Mouse (Mus musculus) liver, embryonic 11.5 days (tissue): ENCODE results near the gene Ap1m1. TPM values are rescaled to one million over a fixed set of nuclear protein-coding genes. Genes with fewer than 3 reads are reported as not detected.
A peak's percentile ranks its signal among the peaks of the same experiment; 100 is the strongest.

Experiments used
- ATAC-seq: fragments of 200-750 bp; cut with Nextera tagmentation; replicated peaks from 2 replicates; pipeline ENCODE4 v1.8.0; 2017; ENCODE audit warnings: moderate number of reproducible peaks, mild to moderate bottlenecking, moderate TSS enrichment, moderate library complexity; ENCODE audit not compliant: low FRiP score
- DNase-seq: peaks from one replicate; pipeline ENCODE4 v3.0.0-alpha.2; 2017; ENCODE audit warnings: low spot score
- H3K27ac ChIP-seq: fragments of 300-500 bp; sonication (generic); 2 replicates; pipeline ENCODE4 v1.5.1; 2014; ENCODE audit warnings: mild to moderate bottlenecking, low read depth, low read length, control low read depth
- H3K27me3 ChIP-seq: fragments of 300-500 bp; sonication (generic); replicated peaks from 2 replicates; pipeline ENCODE4 v1.6.1; 2014; ENCODE audit warnings: low read length, mixed read lengths; ENCODE audit not compliant: control insufficient read depth, insufficient read depth
- H3K36me3 ChIP-seq: fragments of 300-500 bp; sonication (generic); 2 replicates; pipeline ENCODE4 v1.6.1; 2014; ENCODE audit warnings: mild to moderate bottlenecking, low read length, moderate library complexity, mixed read lengths; ENCODE audit not compliant: control insufficient read depth, insufficient read depth
- H3K4me1 ChIP-seq: fragments of 300-500 bp; sonication (generic); replicated peaks from 2 replicates; pipeline ENCODE4 v1.6.1; 2014; ENCODE audit warnings: low read length, mixed read lengths; ENCODE audit not compliant: control insufficient read depth, insufficient read depth
- H3K4me2 ChIP-seq: fragments of 300-500 bp; sonication (generic); 2 replicates; pipeline ENCODE4 v1.6.1; 2014; ENCODE audit warnings: mild to moderate bottlenecking, control low read depth, moderate library complexity
- H3K4me3 ChIP-seq: fragments of 300-500 bp; sonication (generic); 2 replicates; pipeline ENCODE4 v1.5.1; 2014; ENCODE audit warnings: low read depth, low read length, control low read depth
- H3K9ac ChIP-seq: fragments of 300-500 bp; sonication (generic); 2 replicates; pipeline ENCODE4 v1.6.1; 2014; ENCODE audit warnings: low read depth, low read length, control low read depth
- H3K9me3 ChIP-seq: fragments of 300-500 bp; sonication (generic); 2 replicates; pipeline ENCODE4 v1.6.1; 2016; ENCODE audit warnings: low read length, inconsistent platforms, mixed read lengths; ENCODE audit not compliant: control insufficient read depth
- WGBS: fragments of 180-500 bp; shearing (Covaris S2); extraction: QIAGEN DNeasy Blood & Tissue Kit; methylation state at CpG from one replicate; pipeline ENCODE4 v1.1.7; 2014; 5-methylcytosine and 5-hydroxymethylcytosine counted together
- polyA plus RNA-seq: library from polyadenylated mRNA; unstranded; fragments of >200 nt; fragmentation: Nextera tagmentation; extraction: Ambion mirVana; gene quantifications from 2 replicates; pipeline ENCODE4 v1.2.1, GENCODE M21; 2014

Ap1m1 gene
- polyA plus RNA-seq, 1 experiment from 2014 or later: 111 TPM

DNA sequence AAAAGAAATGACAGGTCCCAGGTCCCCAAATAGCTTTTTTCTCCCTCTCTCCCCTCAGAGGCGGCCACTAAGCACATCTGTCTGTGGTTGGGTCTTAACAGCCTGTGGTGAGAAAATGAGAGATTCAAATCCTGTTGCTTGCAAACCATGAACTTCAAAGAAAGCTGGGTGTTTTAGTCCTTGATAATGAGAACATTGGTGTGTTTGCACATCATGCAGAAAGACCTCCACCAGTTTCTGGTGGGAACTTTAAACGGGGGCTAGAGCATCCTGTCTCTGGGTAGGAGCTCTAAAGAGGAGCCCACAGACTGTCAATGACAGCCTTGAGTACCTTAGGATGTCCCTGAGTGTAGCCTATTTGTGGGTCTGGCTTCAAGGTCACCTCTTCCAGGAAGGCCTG is 51.3 kb downstream of the Ap1m1 start:
- Histone ChIP-seq H3K4me2 (no peak overlapping the region), H3K27ac (no peak overlapping the region), H3K9ac (no peak overlapping the region), H3K4me1 (no peaks in the 10 kb centered on the region; the same call in 1 of the 2 replicates), H3K36me3 (no peaks in the 10 kb centered on the region), H3K27me3 (no peaks in the 10 kb centered on the region), H3K9me3 (no peaks in the 10 kb centered on the region), H3K4me3 (no peak overlapping the region)
- ATAC-seq: no peak
- 57% methylated on average over 2 of the region's 2 CpGs for WGBS
- no peak for DNase-seq

DNA sequence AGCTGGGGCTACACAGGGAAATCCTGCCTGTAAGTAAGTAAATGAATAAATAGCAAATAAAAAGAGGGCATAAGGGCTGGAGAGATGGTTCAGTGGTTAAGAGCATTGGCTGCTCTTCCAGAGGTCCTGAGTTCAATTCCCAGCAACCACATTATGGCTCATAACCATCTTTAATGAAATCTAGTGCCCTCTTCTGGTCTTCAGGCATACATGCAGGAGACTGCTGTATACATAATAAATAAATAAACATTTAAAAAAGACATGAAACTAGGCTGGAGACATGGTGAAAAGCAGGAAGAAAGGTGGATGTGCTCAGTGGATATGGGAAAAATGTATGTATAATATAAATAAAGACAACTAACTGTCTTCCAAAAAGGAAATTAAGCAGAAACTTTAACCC is 53.5 kb downstream of the Ap1m1 start:
- Histone ChIP-seq H3K27me3 (no peaks in the 10 kb centered on the region), H3K9me3 (no peaks in the 10 kb centered on the region), H3K4me3 (no peak overlapping the region), H3K9ac (no peak overlapping the region), H3K4me1 (no peaks in the 10 kb centered on the region; the same call in 1 of the 2 replicates), H3K27ac (no peak overlapping the region), H3K4me2 (no peak overlapping the region), H3K36me3 (no peaks in the 10 kb centered on the region)
- ATAC-seq: no peak
- no peak for DNase-seq

DNA sequence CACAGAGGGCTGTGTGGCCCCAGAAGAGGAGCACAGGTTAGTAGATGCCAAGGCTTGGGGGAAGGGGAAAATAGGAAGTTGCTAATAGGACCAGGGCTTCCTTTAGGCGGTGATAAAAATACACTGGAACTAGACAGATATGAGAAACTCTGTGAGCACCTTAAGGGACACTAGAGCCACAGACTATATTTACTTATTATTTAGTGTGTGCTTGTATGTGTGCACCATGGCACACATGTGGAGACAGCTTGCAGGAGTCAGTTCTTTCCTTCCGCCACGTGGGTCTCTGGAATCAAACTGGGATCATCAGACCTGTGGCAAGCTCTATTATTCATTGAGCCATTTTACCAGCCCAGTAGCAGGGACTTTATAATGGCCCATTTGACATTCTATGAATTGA is 55.3 kb downstream of the Ap1m1 start:
- Histone ChIP-seq H3K9me3 (no peaks in the 10 kb centered on the region), H3K36me3 (no peaks in the 10 kb centered on the region), H3K4me2 (peak overlapping the region; percentile 11; the same call in 1 of the 2 replicates), H3K4me3 (no peak overlapping the region), H3K4me1 (no peaks in the 10 kb centered on the region; the same call in 1 of the 2 replicates), H3K27me3 (no peaks in the 10 kb centered on the region), H3K27ac (peak overlapping the region; percentile 34; the same call in 1 of the 2 replicates), H3K9ac (no peak overlapping the region)
- DNase-seq (no peak), ATAC-seq (no peak)
- 57% methylated on average over 3 of the region's 3 CpGs for WGBS

DNA sequence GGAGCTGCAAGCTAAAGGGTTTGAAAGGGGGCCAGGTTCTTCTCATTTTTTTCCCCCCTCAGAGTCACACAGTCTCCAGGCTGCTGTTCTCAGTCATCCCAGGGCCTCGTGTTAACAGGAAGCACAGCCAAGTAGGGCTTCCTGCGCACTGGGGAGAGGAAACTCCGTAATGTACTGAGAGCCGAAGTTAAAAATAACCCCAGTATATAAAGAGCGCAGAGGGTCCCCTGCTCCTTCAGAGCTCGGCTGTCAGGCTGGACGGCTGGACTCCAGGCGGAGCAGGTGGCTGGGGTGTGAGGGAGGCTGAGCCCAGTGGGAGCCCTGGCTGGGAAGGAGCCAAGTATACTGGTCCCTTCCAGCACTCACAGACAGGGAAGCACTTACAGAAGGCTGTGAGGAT is 55.9 kb downstream of the Ap1m1 start:
- peak overlapping the region; percentile 34; the same call in 1 of the 2 replicates for H3K27ac ChIP-seq
- peak overlapping the region; percentile 23; the same call in 1 of the 2 replicates for H3K4me2 ChIP-seq
- 40% methylated on average over 8 of the region's 8 CpGs for WGBS

DNA sequence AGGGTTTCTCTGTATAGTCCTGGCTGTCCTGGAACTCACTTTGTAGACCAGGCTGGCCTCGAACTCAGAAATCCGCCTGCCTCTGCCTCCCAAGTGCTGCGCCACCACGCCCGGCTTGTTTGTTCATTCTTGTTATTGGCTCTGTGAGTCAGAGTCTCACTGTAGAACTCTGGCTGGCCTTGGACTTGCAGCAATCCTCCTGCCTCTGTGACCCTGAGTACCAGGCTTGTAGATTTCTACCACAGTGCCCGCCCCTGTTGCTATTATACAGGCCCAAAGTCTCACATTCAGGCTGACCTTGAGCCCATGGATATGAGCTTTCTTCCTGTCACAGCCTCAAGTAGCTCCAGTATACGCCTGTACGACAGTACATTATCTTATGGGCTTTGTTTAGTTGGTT is 56.7 kb downstream of the Ap1m1 start:
- Histone ChIP-seq H3K4me1 (no peaks in the 10 kb centered on the region; the same call in 1 of the 2 replicates), H3K4me2 (no peak overlapping the region), H3K36me3 (no peaks in the 10 kb centered on the region), H3K9me3 (no peaks in the 10 kb centered on the region), H3K4me3 (no peak overlapping the region), H3K9ac (no peak overlapping the region), H3K27ac (no peak overlapping the region), H3K27me3 (no peaks in the 10 kb centered on the region)
- ATAC-seq (no peak), DNase-seq (no peak)
- WGBS: 83% methylated on average over 8 of the region's 8 CpGs

More for the DNA sequence above, 55.9 kb downstream of the Ap1m1 start:
- H3K27me3 ChIP-seq: no peaks in the 10 kb centered on the region
- no peaks in the 10 kb centered on the region for H3K36me3 ChIP-seq
- no peaks in the 10 kb centered on the region; the same call in 1 of the 2 replicates for H3K4me1 ChIP-seq
- H3K9me3 ChIP-seq: no peaks in the 10 kb centered on the region
- ATAC-seq (peak; percentile 70), DNase-seq (no peak)
- H3K9ac ChIP-seq: no peak overlapping the region
- no peak overlapping the region for H3K4me3 ChIP-seq

DNA sequence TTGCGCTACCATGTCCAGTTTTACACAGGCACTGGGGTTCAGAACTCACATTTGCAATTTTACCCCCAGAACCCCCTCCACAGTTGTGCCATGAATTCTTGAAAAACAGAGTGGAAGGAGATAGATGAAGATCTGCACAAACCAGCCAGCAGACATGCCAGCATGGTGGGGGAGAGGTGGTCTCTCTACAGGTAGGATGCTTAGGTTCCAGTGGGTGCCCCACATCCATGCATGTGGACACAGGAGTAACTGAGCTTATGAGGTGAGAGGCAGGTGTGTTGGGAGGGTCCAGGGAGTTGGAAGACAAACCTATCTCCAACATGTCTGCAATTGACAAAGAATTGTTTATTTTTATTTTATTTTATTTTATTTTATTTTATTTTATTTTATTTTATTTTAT is 59.1 kb downstream of the Ap1m1 start:
- Histone ChIP-seq H3K4me2 (no peak overlapping the region), H3K9ac (no peak overlapping the region), H3K36me3 (no peaks in the 10 kb centered on the region), H3K4me3 (no peak overlapping the region), H3K27ac (no peak overlapping the region), H3K4me1 (no peaks in the 10 kb centered on the region; the same call in 1 of the 2 replicates), H3K9me3 (no peaks in the 10 kb centered on the region), H3K27me3 (no peaks in the 10 kb centered on the region)
- ATAC-seq: no peak
- 95% methylated on average over 1 of the region's 1 CpGs for WGBS
- no peak for DNase-seq

DNA sequence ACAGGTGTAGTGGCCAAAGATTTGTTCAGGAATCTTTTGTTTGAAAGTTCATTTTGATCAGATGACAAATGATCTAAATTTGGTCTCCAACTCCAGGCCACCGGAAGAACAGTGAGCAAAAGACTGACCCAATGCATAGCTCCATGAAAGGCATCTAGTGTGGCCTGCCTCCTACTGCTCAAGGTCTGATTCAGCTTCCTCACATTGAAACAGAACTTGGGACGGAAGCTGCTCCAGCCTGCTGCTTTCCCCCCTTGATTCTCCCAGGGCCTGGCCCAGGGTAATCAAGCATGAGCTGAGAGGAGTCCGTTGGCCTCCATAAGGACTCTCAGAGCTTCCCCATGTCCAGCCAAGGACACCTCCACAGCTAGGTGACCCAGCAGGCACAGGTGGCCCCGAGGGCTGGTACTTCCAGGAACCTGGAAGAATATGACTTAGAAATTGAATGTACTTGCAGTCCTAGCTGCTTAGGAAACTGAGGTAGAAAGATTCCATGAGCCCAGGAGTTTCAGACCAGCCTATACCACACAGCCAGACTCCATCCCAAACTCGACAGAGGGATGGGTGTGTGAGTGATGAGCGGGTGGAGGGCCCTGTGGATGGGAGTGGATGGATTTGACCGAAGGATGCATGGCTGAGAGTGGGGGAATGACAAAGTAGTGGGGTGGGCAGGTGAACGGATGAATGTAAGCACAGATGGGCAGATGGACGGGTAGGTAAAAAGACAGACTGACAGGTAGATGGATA is 61.0 kb downstream of the Ap1m1 start:
- Histone ChIP-seq H3K9ac (no peak overlapping the region), H3K4me3 (no peak overlapping the region), H3K27me3 (no peaks in the 10 kb centered on the region), H3K4me2 (no peak overlapping the region), H3K27ac (no peak overlapping the region), H3K9me3 (no peaks in the 10 kb centered on the region), H3K36me3 (no peaks in the 10 kb centered on the region), H3K4me1 (no peaks in the 10 kb centered on the region)
- no peak for DNase-seq
- 77% methylated on average over 9 of the region's 9 CpGs for WGBS
- no peak for ATAC-seq

DNA sequence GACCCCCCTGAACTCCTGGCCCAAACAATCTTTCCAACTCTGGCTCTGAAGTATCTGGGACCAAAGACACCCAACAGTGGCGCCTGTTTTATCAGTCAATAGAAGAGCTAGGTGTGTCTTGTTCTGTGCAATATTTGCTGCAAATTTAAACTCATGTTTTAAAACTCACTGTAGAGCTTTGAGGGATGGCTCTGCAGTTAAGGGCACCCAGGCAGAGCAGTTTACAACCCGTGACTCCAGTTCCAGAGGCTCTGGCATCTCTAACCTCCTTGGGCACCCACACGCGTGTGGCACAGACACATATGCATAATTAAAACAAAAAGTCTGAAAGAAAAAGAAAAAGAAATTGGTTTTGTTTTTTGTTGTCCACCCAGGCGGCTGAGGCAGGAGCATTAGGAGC is 61.7 kb downstream of the Ap1m1 start:
- H3K4me2 ChIP-seq: no peak overlapping the region
- ATAC-seq (no peak), DNase-seq (no peak)
- H3K27me3 ChIP-seq: no peaks in the 10 kb centered on the region
- H3K36me3 ChIP-seq: no peaks in the 10 kb centered on the region
- no peaks in the 10 kb centered on the region for H3K9me3 ChIP-seq
- WGBS: 76% methylated on average over 5 of the region's 5 CpGs
- H3K4me1 ChIP-seq: no peaks in the 10 kb centered on the region
- no peak overlapping the region for H3K4me3 ChIP-seq
- no peak overlapping the region for H3K9ac ChIP-seq
- no peak overlapping the region for H3K27ac ChIP-seq

DNA sequence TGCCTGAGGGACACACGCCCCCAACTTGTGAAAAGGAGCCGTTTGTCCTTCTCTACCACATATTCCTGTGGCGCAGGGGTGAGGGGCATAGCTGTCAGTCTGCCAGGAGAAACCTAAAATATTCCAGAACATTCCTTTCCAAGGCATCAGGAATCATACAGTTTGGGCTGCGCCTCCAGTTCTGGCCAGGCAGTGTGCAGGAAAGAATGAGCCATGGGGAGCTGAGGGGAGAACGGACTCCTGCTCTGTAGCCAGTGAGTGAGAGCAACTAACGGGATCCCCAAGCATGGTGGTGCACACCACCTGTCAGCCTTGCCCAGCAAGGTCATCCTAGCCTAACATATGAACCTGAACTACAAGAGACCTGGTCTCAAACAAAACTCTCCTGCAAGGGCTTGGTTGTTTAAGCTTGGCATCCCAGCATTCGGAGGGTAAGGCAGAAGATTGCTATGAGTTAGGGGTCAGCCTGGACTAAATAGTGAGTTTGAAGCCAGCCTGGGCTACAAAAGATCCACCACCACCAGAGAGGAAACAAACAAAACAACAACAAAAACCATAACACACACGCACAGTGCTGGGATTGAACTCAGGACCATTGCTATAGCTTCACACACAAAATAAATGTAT is 63.3 kb downstream of the Ap1m1 start:
- ATAC-seq (no peak), DNase-seq (no peak)
- H3K36me3 ChIP-seq: no peaks in the 10 kb centered on the region
- no peak overlapping the region for H3K9ac ChIP-seq
- H3K4me1 ChIP-seq: no peaks in the 10 kb centered on the region
- no peak overlapping the region for H3K4me2 ChIP-seq
- WGBS: 71% methylated on average over 8 of the region's 8 CpGs
- no peak overlapping the region for H3K27ac ChIP-seq
- no peaks in the 10 kb centered on the region for H3K9me3 ChIP-seq
- H3K27me3 ChIP-seq: no peaks in the 10 kb centered on the region
- H3K4me3 ChIP-seq: no peak overlapping the region
